Mouse (Mus musculus) gastrocnemius, adult 18-20 months (tissue): Measurements from ENCODE around the gene Nup54. TPM values are rescaled to one million over a fixed set of nuclear protein-coding genes. Genes with fewer than 3 reads are reported as not detected.

ENCODE experiments used
- DNase-seq: peaks from one replicate; pipeline ENCODE4 v3.0.0; 2021; ENCODE audit warnings: low spot score
- long read RNA-seq, 2 experiments: library from polyadenylated mRNA; stranded (forward); transcript quantifications; one replicate each; pipeline ENCODE4 v2.0.0; 2021
- total RNA-seq, 2 experiments: library from RNA; stranded (reverse); gene quantifications; 2 replicates each; pipeline ENCODE4 v1.2.3; 2021

Gene Nup54
- total RNA-seq: 10 to 100 TPM; 11.5 to 12.0 TPM
- long read RNA-seq, experiment 1, transcript Nup54-201 (12 exons, 2,352 nt): major isoform, 5 of 9 reads
- long read RNA-seq, experiment 1, partial matches to known transcripts: 2 of 9 reads
- long read RNA-seq, experiment 1, other reads (novel, unspliced or antisense): 2 of 9 reads
- long read RNA-seq, experiment 2, transcript Nup54-201 (12 exons, 2,352 nt): major isoform, 5 of 10 reads
- long read RNA-seq, experiment 2, partial matches to known transcripts: 1 of 10 reads
- long read RNA-seq, experiment 2, other reads (novel, unspliced or antisense): 4 of 10 reads

GRCm38 (mm10) chr5:92435025-92435584 is at the start of gene Nup54:
Gene Nup54, minus strand, starts transcription at chr5:92435219.
- DNase-seq: peak; percentile 98

- no peak for DNase-seq
Observed at GRCm38 (mm10) chr5:92472863-92473262, 37.8 kb upstream of the Nup54 start.

GRCm38 (mm10) chr5:92471531-92471930 is 36.5 kb upstream of the Nup54 start:
- no peak for DNase-seq

- DNase-seq: no peak
Observed at GRCm38 (mm10) chr5:92469201-92470130, 34.4 kb upstream of the Nup54 start.

GRCm38 (mm10) chr5:92468234-92468633 is 33.2 kb upstream of the Nup54 start:
- DNase-seq: no peak

GRCm38 (mm10) chr5:92467102-92467766 is 32.2 kb upstream of the Nup54 start:
- DNase-seq: no peak

- peak; percentile 37 for DNase-seq
Observed at GRCm38 (mm10) chr5:92465511-92465910, 30.5 kb upstream of the Nup54 start.

GRCm38 (mm10) chr5:92461321-92461720 is 26.3 kb upstream of the Nup54 start:
- peak; percentile 74 for DNase-seq

- no peak for DNase-seq
Observed at GRCm38 (mm10) chr5:92458726-92459125, 23.7 kb upstream of the Nup54 start.

GRCm38 (mm10) chr5:92457410-92457809 is 22.4 kb upstream of the Nup54 start:
- DNase-seq: no peak

- DNase-seq: no peak
Observed at GRCm38 (mm10) chr5:92452876-92453275, 17.9 kb upstream of the Nup54 start.

GRCm38 (mm10) chr5:92446736-92447135 is 11.7 kb upstream of the Nup54 start:
- DNase-seq: no peak

- DNase-seq: no peak
Observed at GRCm38 (mm10) chr5:92445016-92445415, 10.0 kb upstream of the Nup54 start.

GRCm38 (mm10) chr5:92442914-92443313 is 7.9 kb upstream of the Nup54 start:
- DNase-seq: no peak

- peak; percentile 80 for DNase-seq
Observed at GRCm38 (mm10) chr5:92441494-92441893, 6.5 kb upstream of the Nup54 start.

- DNase-seq: no peak
Observed at GRCm38 (mm10) chr5:92438540-92438939, 3.5 kb upstream of the Nup54 start.

GRCm38 (mm10) chr5:92434571-92434985 is 441 bp downstream of the Nup54 start:
- no peak for DNase-seq

GRCm38 (mm10) chr5:92434070-92434469 is 949 bp downstream of the Nup54 start:
- DNase-seq: no peak

GRCm38 (mm10) chr5:92431611-92432010 is 3.4 kb downstream of the Nup54 start:
- no peak for DNase-seq

GRCm38 (mm10) chr5:92430723-92431122 is 4.3 kb downstream of the Nup54 start:
- DNase-seq: no peak

GRCm38 (mm10) chr5:92424126-92424525 is 10.9 kb downstream of the Nup54 start:
- DNase-seq: no peak

GRCm38 (mm10) chr5:92413982-92414375 is 21.0 kb downstream of the Nup54 start:
- DNase-seq: no peak
